Mouse (Mus musculus) liver, embryonic 14.5 days (tissue): Measurements from ENCODE around the gene Stat5b.

Source experiments
- CTCF ChIP-seq: IDR thresholded peaks from 2 replicates; pipeline ENCODE4 v1.5.1; 2016; ENCODE audit warnings: antibody characterized with exemption, low read depth, control low read depth
- EP300 ChIP-seq: IDR thresholded peaks from 2 replicates; pipeline ENCODE4 v1.6.1; 2016; ENCODE audit warnings: antibody characterized with exemption, low read depth

- TF ChIP-seq EP300: no peak
- no peak for TF ChIP-seq CTCF
Measured at GRCm38 (mm10) chr11:100816801-100817200, 33.7 kb downstream of the Stat5b start.
